Mouse (Mus musculus): ENCODE measurements around the gene Sh3bp1.

Sh3bp1 gene

GRCm38 (mm10) chr15:78914823-78915659 lies 15.5 kb downstream of the Sh3bp1 start:
- in situ Hi-C loops (cut with MseI, MboI): no loop called here

GRCm38 (mm10) chr15:78915660-78916017 lies 16.1 kb downstream of the Sh3bp1 start:
- in situ Hi-C loops (cut with MseI, MboI): no loop called here

- in situ Hi-C loops (cut with MseI, MboI): no loop called here
Measured at GRCm38 (mm10) chr15:78916052-78916826, 16.7 kb downstream of the Sh3bp1 start.

GRCm38 (mm10) chr15:78918126-78918525 lies 18.6 kb downstream of the Sh3bp1 start:
- in situ Hi-C loops (cut with MseI, MboI): no loop called here

- in situ Hi-C loops (cut with MseI, MboI): no loop called here
Measured at GRCm38 (mm10) chr15:78919914-78920313, 20.3 kb downstream of the Sh3bp1 start.

- in situ Hi-C loops (cut with MseI, MboI): no loop called here
Measured at GRCm38 (mm10) chr15:78922700-78923099, 23.1 kb downstream of the Sh3bp1 start.

GRCm38 (mm10) chr15:78923585-78923984 lies 24.0 kb downstream of the Sh3bp1 start:
- in situ Hi-C loops (cut with MseI, MboI): no loop called here

- in situ Hi-C loops (cut with MseI, MboI): no loop called here
Measured at GRCm38 (mm10) chr15:78925129-78925528, 25.6 kb downstream of the Sh3bp1 start.

GRCm38 (mm10) chr15:78926021-78926919 lies 26.7 kb downstream of the Sh3bp1 start, which contains the start of gene Lgals1:
Gene Lgals1 (plus strand): TSS chr15:78926725.
- in situ Hi-C loops (cut with MseI, MboI): no loop called here

- in situ Hi-C loops (cut with MseI, MboI): no loop called here
Measured at GRCm38 (mm10) chr15:78927021-78927787, 27.6 kb downstream of the Sh3bp1 start.

- in situ Hi-C loops (cut with MseI, MboI): no loop called here
Measured at GRCm38 (mm10) chr15:78927788-78928457, 28.4 kb downstream of the Sh3bp1 start.

- in situ Hi-C loops (cut with MseI, MboI): no loop called here
Measured at GRCm38 (mm10) chr15:78928539-78928938, 29.0 kb downstream of the Sh3bp1 start.

- in situ Hi-C loops (cut with MseI, MboI): no loop called here
Measured at GRCm38 (mm10) chr15:78930192-78930706, 30.7 kb downstream of the Sh3bp1 start.

- in situ Hi-C loops (cut with MseI, MboI): no loop called here
Measured at GRCm38 (mm10) chr15:78930801-78931426, 31.3 kb downstream of the Sh3bp1 start.

- in situ Hi-C loops (cut with MseI, MboI): no loop called here
Measured at GRCm38 (mm10) chr15:78931577-78931976, 32.0 kb downstream of the Sh3bp1 start.

GRCm38 (mm10) chr15:78934784-78935320 lies 35.3 kb downstream of the Sh3bp1 start, which contains the start of gene Nol12:
Gene Nol12 (plus strand): TSS chr15:78934933.
- in situ Hi-C loops (cut with MseI, MboI): no loop called here

- in situ Hi-C loops (cut with MseI, MboI): no loop called here
Measured at GRCm38 (mm10) chr15:78936403-78936802, 36.8 kb downstream of the Sh3bp1 start.

GRCm38 (mm10) chr15:78937311-78937710 lies 37.7 kb downstream of the Sh3bp1 start:
- in situ Hi-C loops (cut with MseI, MboI): no loop called here

GRCm38 (mm10) chr15:78937963-78938362 lies 38.4 kb downstream of the Sh3bp1 start:
- in situ Hi-C loops (cut with MseI, MboI): no loop called here

All from mouse trophoblast stem cell (cell line).